Mouse (Mus musculus): ENCODE measurements around the gene Polr2a. TPM values are rescaled to one million over a fixed set of nuclear protein-coding genes. Genes with fewer than 3 reads are reported as not detected.
A peak's percentile ranks its signal among the peaks of the same experiment; 100 is the strongest.
"Not testable (repeated sequence)": the region's sequence is repeated elsewhere in the genome, so short reads cannot be mapped to it uniquely, and the experiment has no call there.

Gene Polr2a
- polyA plus RNA-seq, 1 experiment from 2014 or later: 32.2 TPM

GRCm38 (mm10) chr11:69760901-69761200 lies 2.4 kb upstream of the Polr2a start:
- no peak for ATAC-seq (ENCODE audit: low FRiP score)
- WGBS: 93% methylated on average over 7 of the region's 7 CpGs
- Histone ChIP-seq H3K4me3 (no peak overlapping the region), H3K27me3 (no peaks in the 10 kb centered on the region), H3K27ac (peak overlapping the region; percentile 98), H3K4me2 (replicated peaks) (no peak overlapping the region), H3K9me3 (replicated peaks) (no peaks in the 10 kb centered on the region), H3K4me1 (peaks cover 32% of the 10 kb centered on the region), H3K9ac (peak overlapping the region; percentile 81; the same call in 1 of the 2 replicates), H3K36me3 (no peaks in the 10 kb centered on the region)

GRCm38 (mm10) chr11:69760160-69760900 lies 1.9 kb upstream of the Polr2a start:
- 85% methylated on average over 14 of the region's 14 CpGs for WGBS
- peak overlapping the region; percentile 52; the same call in 1 of the 2 replicates for H3K4me3 ChIP-seq
- ATAC-seq (ENCODE audit: low FRiP score): no peak

GRCm38 (mm10) chr11:69758971-69759721 lies 709 bp upstream of the Polr2a start:
- Histone ChIP-seq H3K4me1 (peaks cover 40% of the 10 kb centered on the region), H3K9ac (peak overlapping the region; percentile 81), H3K9me3 (replicated peaks) (no peaks in the 10 kb centered on the region), H3K36me3 (no peaks in the 10 kb centered on the region), H3K27ac (peak overlapping the region; percentile 98), H3K27me3 (no peaks in the 10 kb centered on the region), H3K4me2 (replicated peaks) (peak overlapping the region; percentile 76), H3K4me3 (peak overlapping the region; percentile 52)
- ATAC-seq (ENCODE audit: low FRiP score): peak; percentile 91
- under 1% methylated on average over 37 of the region's 37 CpGs for WGBS

More at GRCm38 (mm10) chr11:69760160-69760900, 1.9 kb upstream of the Polr2a start:
- Histone ChIP-seq H3K4me2 (replicated peaks) (peak overlapping the region; percentile 76), H3K4me1 (peaks cover 34% of the 10 kb centered on the region), H3K27ac (peak overlapping the region; percentile 98), H3K9me3 (replicated peaks) (no peaks in the 10 kb centered on the region), H3K27me3 (no peaks in the 10 kb centered on the region), H3K9ac (peak overlapping the region; percentile 81), H3K36me3 (no peaks in the 10 kb centered on the region)

DNA sequence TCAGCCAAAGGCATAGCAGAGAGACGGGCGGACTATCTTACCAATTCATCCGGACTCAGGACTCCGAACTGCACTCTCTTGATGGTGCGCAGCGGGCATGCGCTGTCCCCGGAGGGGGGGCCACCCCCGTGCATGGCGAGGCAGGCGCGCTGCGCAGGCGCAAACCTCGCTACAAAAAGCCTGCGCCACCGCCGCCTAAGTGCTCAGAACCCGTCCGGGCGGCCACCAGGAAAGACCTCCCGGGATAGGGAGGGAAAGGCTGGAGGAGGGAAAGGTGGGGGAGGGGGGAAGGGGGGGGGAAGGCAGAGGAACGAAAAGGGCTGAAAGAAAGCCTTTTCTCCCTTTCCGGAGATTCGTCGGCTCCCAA lies 364 bp downstream of the Polr2a start:
- Histone ChIP-seq H3K9ac (peak overlapping the region; percentile 81), H3K4me3 (peak overlapping the region; percentile 52), H3K36me3 (no peaks in the 10 kb centered on the region), H3K9me3 (replicated peaks) (no peaks in the 10 kb centered on the region), H3K27ac (peak overlapping the region; percentile 98), H3K27me3 (no peaks in the 10 kb centered on the region), H3K4me2 (replicated peaks) (peak overlapping the region; percentile 76), H3K4me1 (peaks cover 46% of the 10 kb centered on the region)
- peak; percentile 85 for ATAC-seq (ENCODE audit: low FRiP score)
- WGBS: under 1% methylated on average over 26 of the region's 26 CpGs

- 44% methylated on average over 9 of the region's 9 CpGs for WGBS
- H3K27me3 ChIP-seq: no peaks in the 10 kb centered on the region
- H3K9me3 ChIP-seq (replicated peaks): no peaks in the 10 kb centered on the region
- H3K9ac ChIP-seq: peak overlapping the region; percentile 81
- peak overlapping the region; percentile 76 for H3K4me2 ChIP-seq (replicated peaks)
- peaks cover 50% of the 10 kb centered on the region for H3K4me1 ChIP-seq
- no peak for ATAC-seq (ENCODE audit: low FRiP score)
- H3K4me3 ChIP-seq: peak overlapping the region; percentile 52
- H3K36me3 ChIP-seq: no peaks in the 10 kb centered on the region
- peak overlapping the region; percentile 98 for H3K27ac ChIP-seq
Observed at GRCm38 (mm10) chr11:69757303-69758089, 941 bp downstream of the Polr2a start.

- Histone ChIP-seq H3K9me3 (replicated peaks) (no peaks in the 10 kb centered on the region), H3K9ac (no peak overlapping the region), H3K27me3 (no peaks in the 10 kb centered on the region), H3K27ac (no peak overlapping the region), H3K4me2 (replicated peaks) (peak overlapping the region; percentile 76), H3K36me3 (no peaks in the 10 kb centered on the region), H3K4me3 (no peak overlapping the region), H3K4me1 (peaks cover 46% of the 10 kb centered on the region)
- 64% methylated on average over 3 of the region's 3 CpGs for WGBS
- no peak for ATAC-seq (ENCODE audit: low FRiP score)
Observed at GRCm38 (mm10) chr11:69754701-69755100, 3.7 kb downstream of the Polr2a start.

- Histone ChIP-seq H3K4me1 (peaks cover 43% of the 10 kb centered on the region), H3K4me3 (no peak overlapping the region), H3K36me3 (no peaks in the 10 kb centered on the region), H3K9ac (no peak overlapping the region), H3K27me3 (no peaks in the 10 kb centered on the region), H3K9me3 (replicated peaks) (no peaks in the 10 kb centered on the region), H3K4me2 (replicated peaks) (0 out of 2 replicates have a peak overlapping the region, but pooled peaks have one; percentile 76), H3K27ac (no peak overlapping the region)
- ATAC-seq (ENCODE audit: low FRiP score): no peak
- WGBS: 92% methylated on average over 5 of the region's 5 CpGs
Observed at GRCm38 (mm10) chr11:69754233-69754632, 4.2 kb downstream of the Polr2a start.

DNA sequence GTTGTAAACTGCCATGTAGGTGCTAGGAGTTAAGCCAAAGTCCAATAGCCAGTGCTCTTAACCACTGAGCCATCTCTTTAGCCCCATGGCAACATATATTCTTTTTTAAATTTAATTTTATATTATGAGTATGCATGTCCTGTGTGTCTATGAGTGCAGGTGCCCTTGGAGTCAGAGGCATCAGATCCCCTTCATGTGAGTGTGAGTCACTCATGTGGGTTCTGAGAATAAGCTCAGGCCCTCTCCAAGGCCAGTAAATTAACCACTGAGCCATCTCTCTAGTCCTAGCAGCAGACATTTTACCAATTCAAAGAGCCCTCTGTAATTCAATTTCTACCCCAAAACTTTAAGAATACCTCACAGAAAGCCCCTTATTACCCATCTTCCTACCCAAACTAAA lies 5.8 kb downstream of the Polr2a start:
- no peak for ATAC-seq (ENCODE audit: low FRiP score)
- Histone ChIP-seq H3K4me3 (no peak overlapping the region), H3K27ac (no peak overlapping the region), H3K9me3 (replicated peaks) (no peaks in the 10 kb centered on the region), H3K4me2 (replicated peaks) (no peak overlapping the region), H3K36me3 (peaks cover 5% of the 10 kb centered on the region), H3K27me3 (no peaks in the 10 kb centered on the region), H3K4me1 (peaks cover 43% of the 10 kb centered on the region), H3K9ac (no peak overlapping the region)

- no peak overlapping the region for H3K4me2 ChIP-seq (replicated peaks)
- H3K4me3 ChIP-seq: no peak overlapping the region
- WGBS: 81% methylated on average over 3 of the region's 3 CpGs
- H3K36me3 ChIP-seq: peaks cover 14% of the 10 kb centered on the region
- H3K27ac ChIP-seq: no peak overlapping the region
- H3K27me3 ChIP-seq: no peaks in the 10 kb centered on the region
- no peak overlapping the region for H3K9ac ChIP-seq
- no peaks in the 10 kb centered on the region for H3K9me3 ChIP-seq (replicated peaks)
- ATAC-seq (ENCODE audit: low FRiP score): no peak
- peaks cover 35% of the 10 kb centered on the region for H3K4me1 ChIP-seq
Observed at GRCm38 (mm10) chr11:69751635-69752034, 6.8 kb downstream of the Polr2a start.

DNA sequence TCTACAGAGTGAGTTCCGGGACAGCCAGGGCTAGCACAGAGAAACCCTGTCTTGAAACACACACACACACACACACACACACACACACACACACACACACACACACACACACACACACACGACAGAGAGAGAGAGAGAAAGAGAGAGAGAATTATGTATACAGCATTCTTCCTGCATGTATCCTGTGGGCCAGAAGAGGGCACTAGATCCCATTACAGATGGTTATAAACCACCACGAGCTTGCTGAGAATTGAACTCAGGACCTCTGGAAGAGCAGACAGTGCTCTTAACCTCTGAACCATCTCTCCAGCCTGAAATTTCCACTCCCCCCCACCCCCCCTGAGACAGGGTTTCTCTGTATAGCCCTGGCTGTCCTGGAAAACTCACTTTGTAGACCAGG lies 27.0 kb downstream of the Polr2a start:
- ATAC-seq (ENCODE audit: low FRiP score); H3K9ac ChIP-seq; H3K27ac ChIP-seq; H3K4me1 ChIP-seq; H3K4me3 ChIP-seq; H3K4me2 ChIP-seq (replicated peaks); H3K27me3 ChIP-seq; H3K9me3 ChIP-seq (replicated peaks): not testable (repeated sequence)
- H3K36me3 ChIP-seq: peaks cover 34% of the 10 kb centered on the region
- 86% methylated on average over 2 of the region's 3 CpGs for WGBS

GRCm38 (mm10) chr11:69729063-69729462 lies 29.4 kb downstream of the Polr2a start:
- H3K9me3 ChIP-seq (replicated peaks): no peaks in the 10 kb centered on the region
- H3K27ac ChIP-seq: no peak overlapping the region
- ATAC-seq (ENCODE audit: low FRiP score): no peak
- H3K4me3 ChIP-seq: no peak overlapping the region
- H3K9ac ChIP-seq: no peak overlapping the region
- no peaks in the 10 kb centered on the region for H3K27me3 ChIP-seq
- no peaks in the 10 kb centered on the region for H3K4me1 ChIP-seq
- WGBS: 15% methylated on average over 3 of the region's 3 CpGs
- peaks cover 11% of the 10 kb centered on the region for H3K36me3 ChIP-seq
- H3K4me2 ChIP-seq (replicated peaks): no peak overlapping the region

DNA sequence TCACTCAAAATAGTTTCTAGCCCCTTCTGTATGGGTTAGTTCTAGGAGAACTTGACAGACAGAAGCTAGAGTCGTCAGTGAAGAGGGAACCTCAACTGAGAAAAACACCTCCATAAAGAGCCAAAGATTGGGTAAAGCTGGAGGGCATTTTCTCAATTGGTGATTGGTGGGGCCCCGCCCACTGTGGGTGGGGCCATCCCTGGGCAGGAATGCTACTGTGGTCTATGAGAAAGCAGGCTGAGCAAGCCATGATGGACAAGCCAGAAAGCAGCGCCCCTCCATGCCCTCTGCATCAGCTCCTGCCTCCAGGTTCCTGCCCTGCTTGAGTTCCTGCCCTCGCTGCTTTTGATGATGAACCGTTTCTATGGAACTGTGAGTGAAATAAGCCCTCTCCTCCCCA lies 32.5 kb downstream of the Polr2a start:
- no peaks in the 10 kb centered on the region for H3K9me3 ChIP-seq (replicated peaks)
- no peak overlapping the region for H3K9ac ChIP-seq
- H3K27me3 ChIP-seq: no peaks in the 10 kb centered on the region
- H3K27ac ChIP-seq: no peak overlapping the region
- ATAC-seq (ENCODE audit: low FRiP score): no peak
- H3K4me1 ChIP-seq: no peaks in the 10 kb centered on the region
- 34% methylated on average over 5 of the region's 5 CpGs for WGBS
- no peak overlapping the region for H3K4me3 ChIP-seq
- H3K36me3 ChIP-seq: no peaks in the 10 kb centered on the region
- no peak overlapping the region for H3K4me2 ChIP-seq (replicated peaks)
